Mouse (Mus musculus) gastrocnemius, adult 18-20 months (tissue): ENCODE data around the gene Dcaf7. TPM values are rescaled to one million over a fixed set of nuclear protein-coding genes. Genes with fewer than 3 reads are reported as not detected.

Source experiments
- DNase-seq: peaks from one replicate; pipeline ENCODE4 v3.0.0; 2021; ENCODE audit warnings: low spot score
- total RNA-seq, 2 experiments: library from RNA; stranded (reverse); gene quantifications; 2 replicates each; pipeline ENCODE4 v1.2.3; 2021

The Dcaf7 gene
- total RNA-seq, 2 experiments from 2014 or later = 24.8 to 25.9 TPM

GRCm38 (mm10) chr11:106102866-106103265 is 66.2 kb downstream of the Dcaf7 start:
- DNase-seq = no peak

GRCm38 (mm10) chr11:106106047-106106587 is 69.4 kb downstream of the Dcaf7 start:
- no peak for DNase-seq

Other genes with a start within 250 kb of the Dcaf7 start
- 1 to 10 TPM; 3.0 to 3.4 TPM for gene Cyb561, start 83.5 kb upstream of the Dcaf7 start, total RNA-seq
- gene Ace, start 68.9 kb upstream of the Dcaf7 start, total RNA-seq = 10 to 100 TPM; 19.5 to 19.7 TPM
- not detected for gene Ace3, start 42.2 kb upstream of the Dcaf7 start, total RNA-seq
- not detected for gene Kcnh6, start 28.7 kb upstream of the Dcaf7 start, total RNA-seq
- gene Taco1, start 29.2 kb downstream of the Dcaf7 start, total RNA-seq = 10 to 100 TPM; 39.7 to 44.4 TPM
- 10 to 100 TPM; 20.9 to 23.2 TPM for gene Map3k3, start 47.7 kb downstream of the Dcaf7 start, total RNA-seq
- gene Gm10840, start 124.0 kb downstream of the Dcaf7 start, total RNA-seq = not detected
- 1 to 10 TPM; 3.2 to 3.6 TPM for gene Limd2, start 124.0 kb downstream of the Dcaf7 start, total RNA-seq
- gene Strada, start 165.3 kb downstream of the Dcaf7 start, total RNA-seq = 10 to 100 TPM; 13.7 to 14.1 TPM
- 10 to 100 TPM; 74.0 to 79.0 TPM for gene Ccdc47, start 179.5 kb downstream of the Dcaf7 start, total RNA-seq
- 10 to 100 TPM; 25.8 to 26.2 TPM for gene Ddx42, start 180.1 kb downstream of the Dcaf7 start, total RNA-seq
- gene Ftsj3, start 219.2 kb downstream of the Dcaf7 start, total RNA-seq = 10 to 100 TPM; 20.7 to 20.9 TPM
- 100 to 1,000 TPM; 124 to 135 TPM for gene Psmc5, start 219.3 kb downstream of the Dcaf7 start, total RNA-seq
- gene Smarcd2, start 236.1 kb downstream of the Dcaf7 start, total RNA-seq = 10 to 100 TPM in 1 of 2 experiments, 1 to 10 TPM in 1; 7.8 to 12.0 TPM
- gene Tcam1, start 239.8 kb downstream of the Dcaf7 start, total RNA-seq = under 1 TPM; 0.07 to 0.11 TPM